Mouse (Mus musculus) neutrophil, adult 59 days (primary cell): ENCODE results near the gene Wdr77. TPM values are rescaled to one million over a fixed set of nuclear protein-coding genes. Genes with fewer than 3 reads are reported as not detected.

Experiments used
- total RNA-seq, 2 experiments: library from RNA; stranded (reverse); gene quantifications; 1 replicate in 1 of 2; 2 replicates in 1 of 2; pipeline ENCODE4 v1.2.4; 2023

Wdr77 gene
- 10 to 100 TPM; 33.7 to 38.0 TPM for total RNA-seq

DNA sequence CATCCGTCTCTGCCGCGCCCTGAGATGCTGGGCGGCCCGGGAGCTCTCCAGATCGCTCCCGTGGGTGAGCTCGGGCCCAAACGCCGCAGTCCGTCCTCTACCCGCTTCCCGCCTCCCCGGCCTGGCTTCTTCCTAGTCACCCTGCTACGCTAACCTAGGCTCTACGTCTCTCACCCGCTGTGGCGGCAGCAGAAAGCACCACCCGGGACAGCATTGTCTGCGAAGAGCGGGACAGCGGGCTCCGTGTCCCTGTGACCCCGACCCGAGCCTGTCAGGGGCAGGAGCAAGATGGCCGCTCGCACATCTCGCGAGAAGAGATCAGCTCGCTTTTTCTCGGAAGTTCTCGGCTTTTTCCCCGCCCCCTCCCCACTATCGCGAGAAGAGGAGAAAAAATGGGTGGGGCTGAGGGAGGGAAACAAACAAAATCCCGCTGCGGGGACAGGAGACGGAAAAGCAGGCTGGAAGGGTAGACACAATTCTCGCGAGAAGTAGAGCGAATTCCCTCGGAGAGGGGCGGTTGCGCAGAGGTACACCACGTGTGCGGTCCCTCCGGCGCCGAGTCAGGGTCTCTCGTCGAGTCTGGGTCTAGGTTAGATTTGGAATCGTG lies at the start of gene Wdr77:
Gene Wdr77, plus strand, starts transcription at position 396 of the 607 bp plus-strand sequence.

DNA sequence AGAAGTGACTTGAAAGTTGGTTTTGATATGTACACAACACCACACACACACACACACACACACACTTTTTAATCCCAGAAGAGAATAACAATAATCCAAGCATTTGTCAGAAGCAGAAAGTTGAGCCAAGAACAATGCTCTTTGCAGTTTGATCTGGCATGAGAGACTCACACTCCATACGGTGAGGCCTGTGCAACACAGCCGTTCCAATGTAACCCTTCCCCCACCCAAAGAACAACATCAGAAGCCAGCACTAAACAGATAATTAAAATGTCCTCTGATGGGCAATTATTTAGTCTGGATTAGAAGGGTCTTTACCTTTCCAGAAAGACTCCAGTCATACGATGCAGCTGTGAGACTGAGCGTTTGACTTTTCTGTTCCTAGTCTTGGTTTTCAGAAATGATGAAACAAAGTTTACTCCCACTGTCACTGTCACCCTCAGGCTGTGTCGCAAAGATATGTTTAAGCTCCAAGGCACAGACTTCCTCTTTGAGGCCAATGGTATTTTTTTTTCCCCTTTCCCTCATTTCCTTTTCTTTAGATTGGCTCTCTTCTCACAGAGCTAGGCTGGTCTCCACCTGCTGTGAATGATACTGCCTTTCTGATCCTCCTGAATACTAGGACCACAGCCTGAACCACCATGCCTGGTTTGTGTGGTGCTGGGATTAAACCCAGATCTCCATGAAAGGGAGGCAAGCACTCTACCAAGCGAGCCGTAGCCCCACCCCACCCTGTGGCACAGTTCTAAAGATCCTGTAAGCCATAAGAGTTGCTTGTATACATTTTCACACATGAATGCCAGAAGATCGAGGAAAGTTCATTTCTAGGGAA lies 26.7 kb upstream of the Wdr77 start, which contains the start of gene I830077J02Rik:
Gene I830077J02Rik, minus strand, starts transcription at position 425 of the 832 bp plus-strand sequence.

DNA sequence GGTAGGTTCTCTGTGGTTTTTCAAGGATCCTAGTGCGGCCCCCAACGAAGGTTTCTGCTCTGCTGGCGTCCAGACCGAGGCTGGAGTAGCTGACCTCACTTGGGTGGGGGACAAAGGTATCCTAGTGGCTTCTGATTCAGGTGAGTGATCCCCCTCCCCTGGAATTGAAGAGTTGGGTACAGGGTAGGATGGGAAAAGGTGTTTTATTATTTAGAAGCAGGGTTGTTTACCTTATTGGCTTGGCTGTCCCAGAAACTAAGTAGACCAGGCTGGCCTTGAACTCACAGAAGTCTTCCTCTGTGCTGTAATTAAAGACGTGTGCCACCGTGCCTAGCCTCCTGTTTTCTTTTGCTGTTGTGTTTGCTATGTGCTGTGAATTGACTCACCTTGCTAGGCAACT lies 830 bp downstream of the Wdr77 start, which contains the start of gene Atp5f1:
Gene Atp5f1, minus strand, starts transcription at position 101 of the 400 bp plus-strand sequence.

GRCm38 (mm10) chr3:105973411-105973810 lies 14.2 kb downstream of the Wdr77 start, which contains the start of gene Ovgp1:
Gene Ovgp1 (plus strand): TSS chr3:105973711.

DNA sequence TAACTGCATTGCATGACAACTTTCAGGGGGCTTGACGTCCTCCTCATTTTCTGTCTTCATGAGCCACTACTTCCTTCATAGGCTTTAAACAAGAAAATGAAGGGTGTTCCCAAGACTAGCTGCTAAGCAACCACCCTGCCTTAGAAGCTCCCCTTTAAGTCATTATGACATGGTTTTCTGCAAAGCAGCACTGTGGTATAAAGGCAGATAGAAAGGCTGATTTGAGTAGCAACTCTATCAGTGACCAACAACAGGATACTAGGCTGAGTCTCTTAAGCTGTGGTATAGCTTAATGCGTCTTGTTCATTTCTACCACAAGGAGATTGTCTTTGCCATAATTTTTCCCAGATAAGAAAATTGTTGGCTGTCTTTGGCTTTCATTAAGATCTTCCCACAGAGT lies 55.4 kb downstream of the Wdr77 start, which contains the start of gene Pifo:
Gene Pifo, minus strand, starts transcription at position 101 of the 400 bp plus-strand sequence.

Other genes starting within 250 kb of the Wdr77 start
- gene Rap1a, start 158.0 kb upstream of the Wdr77 start, total RNA-seq = 100 to 1,000 TPM; 131 to 157 TPM
- 1 to 10 TPM; 2.7 to 3.2 TPM for gene Adora3, start 88.5 kb upstream of the Wdr77 start, total RNA-seq
- 1 to 10 TPM in 1 of 2 experiments, under 1 TPM in 1; 0.49 to 1.2 TPM for gene Tmigd3, start 88.5 kb upstream of the Wdr77 start, total RNA-seq
- gene I830077J02Rik, start 26.7 kb upstream of the Wdr77 start, total RNA-seq = 10 to 100 TPM; 74.1 to 95.4 TPM
- 100 to 1,000 TPM; 150 to 160 TPM for gene Atp5f1, start 730 bp downstream of the Wdr77 start, total RNA-seq
- 1 to 10 TPM; 5.5 to 6.3 TPM for gene Ovgp1, start 14.3 kb downstream of the Wdr77 start, total RNA-seq
- not detected for gene Pifo, start 55.3 kb downstream of the Wdr77 start, total RNA-seq
- 10 to 100 TPM; 12.4 to 19.1 TPM for gene Chil5, start 73.4 kb downstream of the Wdr77 start, total RNA-seq
- not detected for gene Chia1, start 153.9 kb downstream of the Wdr77 start, total RNA-seq
- 1,000 to 10,000 TPM; 2,886 to 3,700 TPM for gene Chil3, start 208.2 kb downstream of the Wdr77 start, total RNA-seq